Mouse (Mus musculus): ENCODE measurements at regions not wholly inside any gene's neighbourhood (a gene's known extent, or its start where the extent isn't known, plus 50 kb on each side); places are given as distances from the start of the nearest gene placed in this dataset.

- 88% methylated on average over 3 of the region's 3 CpGs for WGBS
- Histone ChIP-seq H3K4me2 (replicated peaks) (no peak overlapping the region), H3K9ac (replicated peaks) (no peak overlapping the region), H3K36me3 (no peaks in the 10 kb centered on the region), H3K9me3 (peaks cover 7% of the 10 kb centered on the region), H3K27me3 (no peaks in the 10 kb centered on the region), H3K4me3 (replicated peaks) (no peak overlapping the region), H3K4me1 (replicated peaks) (no peaks in the 10 kb centered on the region), H3K27ac (no peak overlapping the region)
- ATAC-seq = no peak
These were observed 106.3 kb downstream of the Aldh8a1 start for GRCm38 (mm10) chr10:21483373-21483772.

- no peaks in the 10 kb centered on the region for H3K27me3 ChIP-seq
- no peak overlapping the region for H3K9ac ChIP-seq (replicated peaks)
- 90% methylated on average over 7 of the region's 7 CpGs for WGBS
- H3K4me2 ChIP-seq (replicated peaks) = no peak overlapping the region
- no peaks in the 10 kb centered on the region for H3K36me3 ChIP-seq
- no peaks in the 10 kb centered on the region for H3K9me3 ChIP-seq
- H3K27ac ChIP-seq = no peak overlapping the region
- ATAC-seq = no peak
- no peaks in the 10 kb centered on the region for H3K4me1 ChIP-seq (replicated peaks)
- no peak overlapping the region for H3K4me3 ChIP-seq (replicated peaks)
These were observed 104.5 kb upstream of the 1700020N01Rik start for GRCm38 (mm10) chr10:21488374-21488930.

DNA sequence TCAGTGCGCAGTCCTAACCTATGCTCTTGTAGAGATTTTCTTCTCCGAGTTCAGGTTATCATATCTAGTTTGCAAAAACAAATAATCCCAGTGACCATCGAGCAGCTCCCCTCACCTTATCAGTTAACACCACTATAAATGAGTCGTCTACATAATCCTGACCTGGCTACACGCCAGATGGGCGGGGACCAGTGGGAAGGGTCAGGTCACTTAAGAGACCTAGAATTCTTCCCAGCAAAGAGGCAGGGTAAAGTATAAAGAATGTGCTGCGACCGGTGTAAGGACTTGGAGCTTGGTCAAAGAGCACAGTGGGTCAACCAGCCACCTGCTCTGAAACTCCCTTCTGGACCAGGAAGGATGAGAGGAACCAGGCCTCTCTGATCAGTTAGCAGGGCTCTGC lies 102.0 kb upstream of the 1700020N01Rik start:
- no peaks in the 10 kb centered on the region for H3K4me1 ChIP-seq (replicated peaks)
- no peak overlapping the region for H3K4me2 ChIP-seq (replicated peaks)
- no peak overlapping the region for H3K4me3 ChIP-seq (replicated peaks)
- H3K27ac ChIP-seq = no peak overlapping the region
- ATAC-seq = no peak
- H3K9ac ChIP-seq (replicated peaks) = no peak overlapping the region
- WGBS = 73% methylated on average over 8 of the region's 8 CpGs
- H3K27me3 ChIP-seq = no peaks in the 10 kb centered on the region
- no peaks in the 10 kb centered on the region for H3K36me3 ChIP-seq
- H3K9me3 ChIP-seq = no peaks in the 10 kb centered on the region

GRCm38 (mm10) chr10:21492254-21492894 lies 100.6 kb upstream of the 1700020N01Rik start:
- H3K4me2 ChIP-seq (replicated peaks) = no peak overlapping the region
- H3K9me3 ChIP-seq = no peaks in the 10 kb centered on the region
- no peak overlapping the region for H3K27ac ChIP-seq
- WGBS = 51% methylated on average over 7 of the region's 7 CpGs
- ATAC-seq = no peak
- H3K36me3 ChIP-seq = no peaks in the 10 kb centered on the region
- H3K4me1 ChIP-seq (replicated peaks) = no peaks in the 10 kb centered on the region
- H3K27me3 ChIP-seq = no peaks in the 10 kb centered on the region
- no peak overlapping the region for H3K9ac ChIP-seq (replicated peaks)
- no peak overlapping the region for H3K4me3 ChIP-seq (replicated peaks)

- Histone ChIP-seq H3K9me3 (no peaks in the 10 kb centered on the region), H3K27me3 (no peaks in the 10 kb centered on the region), H3K36me3 (no peaks in the 10 kb centered on the region), H3K4me3 (replicated peaks) (no peak overlapping the region), H3K27ac (no peak overlapping the region), H3K9ac (replicated peaks) (no peak overlapping the region), H3K4me1 (replicated peaks) (no peaks in the 10 kb centered on the region), H3K4me2 (replicated peaks) (no peak overlapping the region)
- no peak for ATAC-seq
- 15% methylated on average over 1 of the region's 1 CpGs for WGBS
These were observed 98.4 kb upstream of the 1700020N01Rik start for GRCm38 (mm10) chr10:21494536-21494935.

GRCm38 (mm10) chr10:21497110-21497509 lies 95.8 kb upstream of the 1700020N01Rik start:
- no peaks in the 10 kb centered on the region for H3K36me3 ChIP-seq
- no peaks in the 10 kb centered on the region for H3K27me3 ChIP-seq
- no peak overlapping the region for H3K4me2 ChIP-seq (replicated peaks)
- ATAC-seq = no peak
- H3K9ac ChIP-seq (replicated peaks) = no peak overlapping the region
- H3K27ac ChIP-seq = no peak overlapping the region
- H3K4me3 ChIP-seq (replicated peaks) = no peak overlapping the region
- H3K4me1 ChIP-seq (replicated peaks) = no peaks in the 10 kb centered on the region
- no peaks in the 10 kb centered on the region for H3K9me3 ChIP-seq
- WGBS = 89% methylated on average over 3 of the region's 3 CpGs

GRCm38 (mm10) chr10:21498143-21498542 lies 94.8 kb upstream of the 1700020N01Rik start:
- Histone ChIP-seq H3K4me1 (replicated peaks) (no peaks in the 10 kb centered on the region), H3K4me2 (replicated peaks) (no peak overlapping the region), H3K36me3 (no peaks in the 10 kb centered on the region), H3K4me3 (replicated peaks) (no peak overlapping the region), H3K27ac (no peak overlapping the region), H3K9ac (replicated peaks) (no peak overlapping the region), H3K9me3 (no peaks in the 10 kb centered on the region), H3K27me3 (no peaks in the 10 kb centered on the region)
- no peak for ATAC-seq
- WGBS = 91% methylated on average over 4 of the region's 4 CpGs

GRCm38 (mm10) chr10:21501658-21502057 lies 91.3 kb upstream of the 1700020N01Rik start:
- ATAC-seq = no peak
- Histone ChIP-seq H3K27ac (no peak overlapping the region), H3K9ac (replicated peaks) (no peak overlapping the region), H3K27me3 (no peaks in the 10 kb centered on the region), H3K4me2 (replicated peaks) (no peak overlapping the region), H3K4me3 (replicated peaks) (no peak overlapping the region), H3K4me1 (replicated peaks) (no peaks in the 10 kb centered on the region), H3K9me3 (no peaks in the 10 kb centered on the region), H3K36me3 (no peaks in the 10 kb centered on the region)
- 91% methylated on average over 4 of the region's 4 CpGs for WGBS

GRCm38 (mm10) chr10:21504431-21504830 lies 88.5 kb upstream of the 1700020N01Rik start:
- Histone ChIP-seq H3K9me3 (no peaks in the 10 kb centered on the region), H3K27ac (no peak overlapping the region), H3K4me3 (replicated peaks) (no peak overlapping the region), H3K4me1 (replicated peaks) (no peaks in the 10 kb centered on the region), H3K4me2 (replicated peaks) (no peak overlapping the region), H3K36me3 (no peaks in the 10 kb centered on the region), H3K27me3 (no peaks in the 10 kb centered on the region), H3K9ac (replicated peaks) (no peak overlapping the region)
- 88% methylated on average over 3 of the region's 3 CpGs for WGBS
- no peak for ATAC-seq

DNA sequence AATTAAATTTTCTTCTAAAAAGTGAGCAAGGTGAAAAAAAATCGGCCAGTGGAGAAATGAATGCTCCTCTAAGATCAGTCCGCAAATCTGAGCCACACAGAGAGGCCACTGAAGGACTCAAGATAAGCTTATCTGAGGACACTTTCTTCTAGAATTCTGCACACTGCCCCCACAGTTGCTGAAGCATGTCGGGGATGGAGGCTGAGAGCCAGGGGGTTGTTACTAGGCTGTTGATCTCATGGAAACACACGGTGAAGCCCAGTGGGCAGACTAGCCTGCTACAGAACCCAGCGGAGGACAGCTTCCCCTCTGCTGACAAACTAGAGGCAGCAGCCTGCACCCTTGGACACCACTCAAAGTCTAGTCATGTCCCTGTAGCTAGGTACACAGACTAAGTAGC lies 81.6 kb upstream of the 1700020N01Rik start:
- H3K36me3 ChIP-seq = no peaks in the 10 kb centered on the region
- no peaks in the 10 kb centered on the region for H3K27me3 ChIP-seq
- no peak overlapping the region for H3K27ac ChIP-seq
- 62% methylated on average over 5 of the region's 5 CpGs for WGBS
- no peaks in the 10 kb centered on the region for H3K4me1 ChIP-seq (replicated peaks)
- no peaks in the 10 kb centered on the region for H3K9me3 ChIP-seq
- ATAC-seq = no peak
- no peak overlapping the region for H3K4me3 ChIP-seq (replicated peaks)
- H3K9ac ChIP-seq (replicated peaks) = no peak overlapping the region
- no peak overlapping the region for H3K4me2 ChIP-seq (replicated peaks)

DNA sequence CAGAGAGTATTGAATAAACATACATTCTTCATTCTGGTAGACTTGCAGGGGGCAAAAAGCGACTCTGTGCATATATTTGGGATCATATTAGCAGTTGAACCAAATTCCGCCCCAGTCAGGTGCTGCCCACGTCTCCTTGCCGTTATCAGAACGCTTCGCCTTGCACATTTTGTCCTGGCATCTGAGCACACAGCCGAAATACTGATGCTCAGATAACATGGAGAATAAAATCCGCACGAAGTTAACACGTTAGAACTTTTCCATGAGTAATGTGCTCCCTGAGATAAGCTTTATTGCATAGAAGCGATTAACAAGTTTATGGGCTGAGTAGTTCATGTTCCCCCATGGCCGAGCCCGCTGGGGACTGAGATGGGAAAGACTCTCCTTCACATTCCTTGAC lies 80.5 kb upstream of the 1700020N01Rik start:
- H3K27ac ChIP-seq = no peak overlapping the region
- H3K4me1 ChIP-seq (replicated peaks) = no peaks in the 10 kb centered on the region
- no peaks in the 10 kb centered on the region for H3K36me3 ChIP-seq
- whole genome bisulfite sequencing = 94% methylated on average over 13 of the region's 13 CpGs
- H3K9ac ChIP-seq (replicated peaks) = no peak overlapping the region
- H3K4me3 ChIP-seq (replicated peaks) = no peak overlapping the region
- H3K4me2 ChIP-seq (replicated peaks) = no peak overlapping the region
- H3K9me3 ChIP-seq = no peaks in the 10 kb centered on the region
- no peak for ATAC-seq
- H3K27me3 ChIP-seq = no peaks in the 10 kb centered on the region

GRCm38 (mm10) chr10:21517721-21518120 lies 75.2 kb upstream of the 1700020N01Rik start:
- Histone ChIP-seq H3K27ac (no peak overlapping the region), H3K4me1 (replicated peaks) (no peaks in the 10 kb centered on the region), H3K9ac (replicated peaks) (no peak overlapping the region), H3K36me3 (no peaks in the 10 kb centered on the region), H3K4me3 (replicated peaks) (no peak overlapping the region), H3K9me3 (no peaks in the 10 kb centered on the region), H3K4me2 (replicated peaks) (no peak overlapping the region), H3K27me3 (no peaks in the 10 kb centered on the region)
- no peak for ATAC-seq
- 87% methylated on average over 6 of the region's 6 CpGs for WGBS

GRCm38 (mm10) chr10:21520854-21521253 lies 72.1 kb upstream of the 1700020N01Rik start:
- no peak overlapping the region for H3K9ac ChIP-seq (replicated peaks)
- no peak for ATAC-seq
- H3K4me2 ChIP-seq (replicated peaks) = no peak overlapping the region
- H3K36me3 ChIP-seq = no peaks in the 10 kb centered on the region
- no peaks in the 10 kb centered on the region for H3K27me3 ChIP-seq
- H3K4me1 ChIP-seq (replicated peaks) = no peaks in the 10 kb centered on the region
- no peaks in the 10 kb centered on the region for H3K9me3 ChIP-seq
- 87% methylated on average over 9 of the region's 9 CpGs for WGBS
- H3K4me3 ChIP-seq (replicated peaks) = no peak overlapping the region
- no peak overlapping the region for H3K27ac ChIP-seq

Measured in midbrain, embryonic 13.5 days (tissue).